Mouse (Mus musculus) neural tube, embryonic 11.5 days (tissue): Measurements from ENCODE around the gene Rps15. TPM values are rescaled to one million over a fixed set of nuclear protein-coding genes. Genes with fewer than 3 reads are reported as not detected.

Experiments used
- ATAC-seq: fragments of 200-750 bp; cut with Nextera tagmentation; 2 replicates; pipeline ENCODE4 v1.8.0; 2017; ENCODE audit warnings: moderate number of reproducible peaks, mild to moderate bottlenecking, moderate TSS enrichment, moderate library complexity; ENCODE audit not compliant: insufficient read depth, low FRiP score, low TSS enrichment
- DNase-seq: peaks from one replicate; pipeline ENCODE4 v3.0.0-alpha.2; 2015; ENCODE audit warnings: low spot score
- H3K27ac ChIP-seq: fragments of 300-500 bp; sonication (generic); 2 replicates; pipeline ENCODE4 v1.5.1; 2014; ENCODE audit warnings: low read depth, mild to moderate bottlenecking, low read length
- H3K27me3 ChIP-seq: fragments of 300-500 bp; sonication (generic); 2 replicates; pipeline ENCODE4 v1.6.1; 2014; ENCODE audit warnings: mild to moderate bottlenecking, low read length, mixed read lengths; ENCODE audit not compliant: control insufficient read depth, insufficient read depth
- H3K36me3 ChIP-seq: fragments of 300-500 bp; sonication (generic); 2 replicates; pipeline ENCODE4 v1.6.1; 2014; ENCODE audit warnings: mild to moderate bottlenecking, low read length, moderate library complexity, mixed read lengths; ENCODE audit not compliant: control insufficient read depth, insufficient read depth
- H3K4me1 ChIP-seq: fragments of 300-500 bp; sonication (generic); 2 replicates; pipeline ENCODE4 v1.6.1; 2014; ENCODE audit warnings: low read length, mixed read lengths; ENCODE audit not compliant: control insufficient read depth, insufficient read depth
- H3K4me2 ChIP-seq: fragments of 300-500 bp; sonication (generic); 2 replicates; pipeline ENCODE4 v1.6.1; 2014; ENCODE audit warnings: low read depth, mild to moderate bottlenecking, moderate library complexity
- H3K4me3 ChIP-seq: fragments of 300-500 bp; sonication (generic); 2 replicates; pipeline ENCODE4 v1.5.1; 2014; ENCODE audit warnings: low read depth, low read length
- H3K9ac ChIP-seq: fragments of 300-500 bp; sonication (generic); 2 replicates; pipeline ENCODE4 v1.6.1; 2014; ENCODE audit warnings: mild to moderate bottlenecking, low read length
- H3K9me3 ChIP-seq: fragments of 300-500 bp; sonication (generic); 2 replicates; pipeline ENCODE4 v1.6.1; 2016; ENCODE audit warnings: low read length; ENCODE audit not compliant: control insufficient read depth
- WGBS: fragments of 180-500 bp; shearing (Covaris S2); extraction: QIAGEN DNeasy Blood & Tissue Kit; methylation state at CpG from one replicate; pipeline ENCODE4 v1.1.7; 2014; 5-methylcytosine and 5-hydroxymethylcytosine counted together
- polyA plus RNA-seq: library from polyadenylated mRNA; unstranded; fragments of >200 nt; fragmentation: Nextera tagmentation; extraction: Ambion mirVana; gene quantifications from 2 replicates; pipeline ENCODE4 v1.2.1, GENCODE M21; 2014

Gene Rps15
- polyA plus RNA-seq, 1 experiment from 2014 or later, result 860 TPM

GRCm38 (mm10) chr10:80259463-80259805 is 32.8 kb upstream of the Rps15 start:
- Histone ChIP-seq H3K9me3 (no peaks in the 10 kb centered on the region), H3K4me2 (peak overlapping the region; percentile 65), H3K36me3 (peaks cover 12% of the 10 kb centered on the region), H3K4me1 (peaks cover 15% of the 10 kb centered on the region), H3K9ac (peak overlapping the region; percentile 48), H3K27me3 (no peaks in the 10 kb centered on the region), H3K27ac (no peak overlapping the region), H3K4me3 (peak overlapping the region; percentile 43)
- 78% methylated on average over 6 of the region's 6 CpGs for WGBS
- ATAC-seq (no peak), DNase-seq (no peak)

- no peak for ATAC-seq
- 9% methylated on average over 19 of the region's 19 CpGs for WGBS
- peak overlapping the region; percentile 65 for H3K4me2 ChIP-seq
- peak overlapping the region; percentile 90 for H3K27ac ChIP-seq
- no peaks in the 10 kb centered on the region for H3K9me3 ChIP-seq
- peak; percentile 63 for DNase-seq
- H3K36me3 ChIP-seq, result peaks cover 9% of the 10 kb centered on the region
- H3K9ac ChIP-seq, result peak overlapping the region; percentile 48
- peaks cover 15% of the 10 kb centered on the region for H3K4me1 ChIP-seq
- peak overlapping the region; percentile 43 for H3K4me3 ChIP-seq
- no peaks in the 10 kb centered on the region for H3K27me3 ChIP-seq
Measured at GRCm38 (mm10) chr10:80259861-80260641, 32.2 kb upstream of the Rps15 start.

DNA sequence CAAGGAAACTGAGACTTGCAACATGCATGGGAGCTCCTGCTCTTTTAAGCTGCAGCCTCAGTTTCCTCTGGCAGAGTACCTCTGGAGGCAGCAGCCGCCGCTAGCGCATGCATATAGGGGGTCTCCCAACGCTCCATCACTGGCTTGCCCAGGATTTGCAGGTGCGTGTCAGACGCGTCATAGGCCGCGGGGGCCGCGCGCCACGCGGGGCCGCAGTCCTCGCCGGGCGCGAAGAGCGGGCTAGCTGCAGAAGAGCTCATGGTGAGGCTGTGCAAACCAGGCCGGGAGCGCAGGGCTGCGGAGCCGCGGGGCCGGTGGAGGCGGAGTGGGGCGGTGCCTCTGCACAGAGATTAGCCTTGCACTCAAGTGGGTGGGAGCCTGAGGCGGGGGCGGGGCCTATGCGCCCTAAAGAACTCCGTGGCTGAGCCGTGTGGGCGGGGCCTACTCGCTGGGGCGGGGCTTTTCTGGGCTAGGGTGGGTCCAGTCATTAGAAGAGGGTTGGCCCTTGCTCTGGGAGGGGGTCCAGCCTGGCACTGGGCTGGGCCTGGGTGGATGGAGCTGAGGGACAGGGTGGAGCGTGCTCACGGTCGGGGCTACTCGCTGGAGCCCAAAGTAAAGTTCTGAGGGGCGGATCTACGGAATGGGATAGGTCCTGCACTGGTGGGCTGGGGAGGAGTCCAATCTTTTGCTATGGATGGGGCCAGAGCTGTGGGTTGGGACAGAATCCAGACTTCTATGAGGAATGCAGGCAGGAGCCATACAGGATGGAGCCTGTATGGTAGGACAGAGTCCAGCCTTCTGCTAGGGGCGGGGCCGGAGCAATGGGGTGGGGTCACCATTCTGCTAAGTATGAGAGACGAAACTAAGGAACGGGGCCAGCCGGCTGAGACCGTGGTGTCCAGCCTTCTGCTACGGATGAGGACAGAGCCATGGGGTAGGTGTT is 31.3 kb upstream of the Rps15 start, which contains the start of the genes Gamt and Dazap1:
Gamt (minus strand) TSS at position 371 of the 943 bp plus-strand sequence.
Dazap1 (plus strand) TSS at position 845 of the 943 bp plus-strand sequence.
- H3K27me3 ChIP-seq, result no peaks in the 10 kb centered on the region
- H3K9me3 ChIP-seq, result no peaks in the 10 kb centered on the region
- ATAC-seq (peak; percentile 84), DNase-seq (peak; percentile 97)
- peaks cover 3% of the 10 kb centered on the region for H3K36me3 ChIP-seq
- peak within 1 kb of the TSS; percentile 43 for H3K4me3 ChIP-seq
- peak within 1 kb of the TSS; percentile 90 for H3K27ac ChIP-seq
- H3K4me1 ChIP-seq, result peaks cover 19% of the 10 kb centered on the region
- H3K4me2 ChIP-seq, result peak within 1 kb of the TSS; percentile 65
- H3K9ac ChIP-seq, result peak within 1 kb of the TSS; percentile 48
- under 1% methylated on average over 49 of the region's 49 CpGs for WGBS

GRCm38 (mm10) chr10:80261585-80261968 is 30.7 kb upstream of the Rps15 start:
- 0% methylated on average over 14 of the region's 14 CpGs for WGBS
- Histone ChIP-seq H3K4me1 (peaks cover 26% of the 10 kb centered on the region), H3K9ac (peak overlapping the region; percentile 48), H3K27ac (peak overlapping the region; percentile 90), H3K36me3 (peaks cover 1% of the 10 kb centered on the region), H3K4me3 (peak overlapping the region; percentile 43), H3K27me3 (no peaks in the 10 kb centered on the region), H3K9me3 (no peaks in the 10 kb centered on the region), H3K4me2 (peak overlapping the region; percentile 65)
- ATAC-seq, result peak; percentile 46
- DNase-seq, result peak; percentile 93

DNA sequence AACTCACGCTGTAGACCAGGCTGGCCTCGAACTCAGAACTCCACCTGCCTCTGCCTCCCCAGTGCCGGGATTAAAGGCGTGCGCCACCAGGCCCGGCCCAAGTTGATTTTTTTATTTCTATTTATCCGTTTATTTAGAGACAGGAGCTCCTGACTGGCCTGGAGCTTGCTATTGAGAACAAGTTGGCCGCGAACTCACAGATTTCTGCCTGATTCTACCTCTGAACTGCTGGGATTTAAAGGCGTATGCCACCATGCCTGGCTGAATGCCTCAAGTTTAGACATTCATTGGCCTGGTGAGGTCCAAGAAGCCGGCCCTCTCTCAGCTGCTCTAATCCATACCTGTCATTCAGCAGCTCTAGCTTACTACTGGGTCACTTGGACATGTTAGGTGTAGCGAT is 30.1 kb upstream of the Rps15 start:
- Histone ChIP-seq H3K9ac (no peak overlapping the region), H3K4me2 (no peak overlapping the region; the same call in 1 of the 2 replicates), H3K4me3 (no peak overlapping the region), H3K36me3 (no peaks in the 10 kb centered on the region; the same call in 1 of the 2 replicates), H3K27me3 (no peaks in the 10 kb centered on the region), H3K9me3 (no peaks in the 10 kb centered on the region), H3K27ac (no peak overlapping the region), H3K4me1 (peaks cover 30% of the 10 kb centered on the region)
- no peak for DNase-seq
- ATAC-seq, result no peak
- 79% methylated on average over 12 of the region's 12 CpGs for WGBS

- Histone ChIP-seq H3K4me3 (no peak overlapping the region), H3K9me3 (no peaks in the 10 kb centered on the region), H3K9ac (no peak overlapping the region), H3K36me3 (no peaks in the 10 kb centered on the region), H3K27ac (no peak overlapping the region), H3K4me2 (no peak overlapping the region), H3K4me1 (peaks cover 36% of the 10 kb centered on the region), H3K27me3 (no peaks in the 10 kb centered on the region)
- 90% methylated on average over 10 of the region's 10 CpGs for WGBS
- ATAC-seq (no peak), DNase-seq (no peak)
Measured at GRCm38 (mm10) chr10:80262776-80263365, 29.4 kb upstream of the Rps15 start.

- ATAC-seq, result peak; percentile 58; the same call in 1 of the 2 replicates
- peaks cover 32% of the 10 kb centered on the region for H3K4me1 ChIP-seq
- 4% methylated on average over 36 of the region's 81 CpGs for WGBS
Measured at GRCm38 (mm10) chr10:80264341-80265148, 27.7 kb upstream of the Rps15 start.

DNA sequence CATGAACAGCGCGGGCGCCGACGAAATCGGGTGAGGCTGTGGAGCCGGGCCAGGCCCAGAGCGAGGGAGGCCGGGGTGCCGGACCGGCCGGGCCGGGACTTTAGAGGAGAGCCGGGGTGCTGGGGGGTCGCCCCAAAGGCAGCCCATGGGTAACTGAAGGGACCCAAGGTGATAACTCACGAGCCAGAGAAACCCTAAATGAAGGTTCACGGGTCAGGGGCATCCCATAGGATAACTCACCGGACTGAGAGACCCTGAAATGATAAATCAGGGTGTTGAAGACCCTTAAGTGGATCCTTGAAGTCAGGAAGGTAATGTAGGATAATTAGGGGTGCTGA is 27.1 kb upstream of the Rps15 start:
- under 1% methylated on average over 18 of the region's 18 CpGs for WGBS
- Histone ChIP-seq H3K27ac (peak overlapping the region; percentile 34; the same call in 1 of the 2 replicates), H3K4me1 (peaks cover 27% of the 10 kb centered on the region), H3K9ac (peak overlapping the region; percentile 95), H3K27me3 (no peaks in the 10 kb centered on the region), H3K4me3 (peak overlapping the region; percentile 91), H3K36me3 (no peaks in the 10 kb centered on the region), H3K9me3 (no peaks in the 10 kb centered on the region), H3K4me2 (peak overlapping the region; percentile 78)
- DNase-seq (no peak), ATAC-seq (peak; percentile 7; the same call in 1 of the 2 replicates)

More at GRCm38 (mm10) chr10:80264341-80265148, 27.7 kb upstream of the Rps15 start:
- Histone ChIP-seq H3K9me3 (no peaks in the 10 kb centered on the region), H3K27me3 (no peaks in the 10 kb centered on the region), H3K27ac (peak overlapping the region; percentile 34; the same call in 1 of the 2 replicates), H3K4me3 (peak overlapping the region; percentile 91), H3K9ac (peak overlapping the region; percentile 95), H3K36me3 (no peaks in the 10 kb centered on the region), H3K4me2 (peak overlapping the region; percentile 78)
- DNase-seq, result peak; percentile 99
